38 mouse cellular contexts compared by ENCODE assay signal in genomic region chr7:102958593-102958992, GRCm38 (mm10). TPM values are rescaled to one million over a fixed set of nuclear protein-coding genes. Genes with fewer than 3 reads are reported as not detected.
DNase-seq lines count a peak whose midpoint lies in the region; ATAC-seq and TF ChIP-seq lines count a peak whose summit lies in the region.
"Had no signal": no experiment of that assay in that cellular context is flagged by ENCODE, and none has a peak within 500 bp of the region (broad histone marks: within the 10 kb centered on the region; RNA-seq: fewer than 3 reads in every experiment).

Gene Olfr575, minus strand, starts transcription at chr7:102958775.

- no peak for TF ChIP-seq EP300 in MEL (IDR thresholded peaks at IDR 0.05; ENCODE audit: low read depth in 1 of 2, low read length in 2 of 2)

- H3K27ac ChIP-seq in heart, embryonic 12.5 days (ENCODE audit: poor library complexity, severe bottlenecking) = no peak within 1 kb of the TSS
- H3K27ac ChIP-seq in MEL (ENCODE audit: control insufficient read depth, low read depth, low read length) = no peak within 1 kb of the TSS
- H3K27ac ChIP-seq in liver, embryonic 15.5 days (replicated peaks) = peak within 1 kb of the TSS; percentile 64
- no peak within 1 kb of the TSS for H3K27ac ChIP-seq in hindbrain, embryonic 12.5 days
- H3K27ac ChIP-seq: forebrain, embryonic 10.5 days; forebrain, embryonic 15.5 days; heart, embryonic 15.5 days; hindbrain, embryonic 14.5 days; limb, embryonic 12.5 days; midbrain, embryonic 13.5 days; neural tube, embryonic 13.5 days had no signal

- TF ChIP-seq POLR2A in MEL (IDR thresholded peaks at IDR 0.05; ENCODE audit: control insufficient read depth in 1 of 2, insufficient read depth in 1 of 2, low read depth in 1 of 2, low read length in 2 of 2, poor library complexity in 1 of 2) = no peak

- no peaks in the 10 kb centered on the region for H3K36me3 ChIP-seq in heart, embryonic 12.5 days
- H3K36me3 ChIP-seq in MEL (ENCODE audit: control insufficient read depth in 1 of 2, insufficient read depth in 2 of 2, low read length in 2 of 2) = no peaks in the 10 kb centered on the region
- H3K36me3 ChIP-seq in liver, embryonic 15.5 days (replicated peaks) = no peaks in the 10 kb centered on the region
- no peaks in the 10 kb centered on the region for H3K36me3 ChIP-seq in hindbrain, embryonic 12.5 days
- H3K36me3 ChIP-seq: forebrain, embryonic 10.5 days; forebrain, embryonic 15.5 days; heart, embryonic 15.5 days; limb, embryonic 12.5 days; midbrain, embryonic 13.5 days; neural tube, embryonic 13.5 days had no signal

- 24% methylated on average over 1 of the region's 1 CpGs for WGBS in heart, embryonic 12.5 days
- 6% methylated on average over 1 of the region's 1 CpGs for WGBS in liver, embryonic 15.5 days (ENCODE audit: insufficient replicate concordance)
- 63% methylated on average over 1 of the region's 1 CpGs for WGBS in hindbrain, embryonic 12.5 days

- no peaks in the 10 kb centered on the region for H3K27me3 ChIP-seq in heart, embryonic 12.5 days (replicated peaks)
- no peaks in the 10 kb centered on the region for H3K27me3 ChIP-seq in MEL (ENCODE audit: control insufficient read depth in 1 of 2, insufficient read depth in 2 of 2, low read length in 2 of 2)
- H3K27me3 ChIP-seq in liver, embryonic 15.5 days = no peaks in the 10 kb centered on the region
- H3K27me3 ChIP-seq in hindbrain, embryonic 12.5 days = no peaks in the 10 kb centered on the region
- H3K27me3 ChIP-seq: forebrain, embryonic 15.5 days; heart, embryonic 15.5 days; limb, embryonic 12.5 days; midbrain, embryonic 13.5 days; neural tube, embryonic 13.5 days had no signal

- no peaks in the 10 kb centered on the region for H3K9me3 ChIP-seq in heart, embryonic 12.5 days (replicated peaks)
- H3K9me3 ChIP-seq in MEL (replicated peaks; ENCODE audit: insufficient read depth, low read length) = no peaks in the 10 kb centered on the region
- H3K9me3 ChIP-seq in liver, embryonic 15.5 days (replicated peaks) = no peaks in the 10 kb centered on the region
- no peaks in the 10 kb centered on the region for H3K9me3 ChIP-seq in hindbrain, embryonic 12.5 days (replicated peaks)
- H3K9me3 ChIP-seq: forebrain, embryonic 10.5 days; forebrain, embryonic 15.5 days; heart, embryonic 15.5 days; limb, embryonic 12.5 days; midbrain, embryonic 13.5 days; neural tube, embryonic 13.5 days had no signal

- peak; percentile 93 for ATAC-seq in heart, embryonic 12.5 days (ENCODE audit: insufficient number of reproducible peaks, low FRiP score)
- ATAC-seq in liver, embryonic 15.5 days (ENCODE audit: insufficient read depth) = peak; percentile 92
- no peak for ATAC-seq in hindbrain, embryonic 12.5 days (ENCODE audit: low FRiP score)
- ATAC-seq in frontal cortex, adult (ENCODE audit: low TSS enrichment) = no peak
- ATAC-seq: forebrain, embryonic 15.5 days; intestine, postnatal 0 days; lung, postnatal 0 days; midbrain, embryonic 13.5 days had no signal

- H3K79me2 ChIP-seq in MEL (ENCODE audit: control insufficient read depth, insufficient read depth, low read length, poor library complexity) = no peaks in the 10 kb centered on the region

- H3K4me1 ChIP-seq in heart, embryonic 12.5 days (replicated peaks) = 0 out of 2 replicates have a peak, but pooled peaks cover 3% of the 10 kb centered on the region
- H3K4me1 ChIP-seq in MEL (ENCODE audit: control insufficient read depth in 1 of 2, insufficient read depth in 2 of 2, low read length in 2 of 2) = no peaks in the 10 kb centered on the region
- H3K4me1 ChIP-seq in liver, embryonic 15.5 days (replicated peaks) = no peaks in the 10 kb centered on the region
- no peaks in the 10 kb centered on the region for H3K4me1 ChIP-seq in hindbrain, embryonic 12.5 days
- H3K4me1 ChIP-seq: forebrain, embryonic 10.5 days; forebrain, embryonic 15.5 days; heart, embryonic 15.5 days; limb, embryonic 12.5 days; midbrain, embryonic 13.5 days; neural tube, embryonic 13.5 days had no signal

- no peak within 1 kb of the TSS for H3K9ac ChIP-seq in heart, embryonic 12.5 days
- no peak within 1 kb of the TSS for H3K9ac ChIP-seq in MEL (ENCODE audit: control insufficient read depth, low read depth, low read length, poor library complexity, severe bottlenecking)
- no peak within 1 kb of the TSS for H3K9ac ChIP-seq in liver, embryonic 15.5 days
- no peak within 1 kb of the TSS for H3K9ac ChIP-seq in hindbrain, embryonic 12.5 days
- H3K9ac ChIP-seq: forebrain, embryonic 15.5 days; heart, embryonic 15.5 days; hindbrain, embryonic 14.5 days; limb, embryonic 12.5 days; midbrain, embryonic 13.5 days; neural tube, embryonic 13.5 days had no signal

- TF ChIP-seq CTCF in MEL (IDR thresholded peaks at IDR 0.05 in 2 of 3, conservative IDR thresholded peaks at IDR 0.05 in 1 of 3; ENCODE audit: control insufficient read depth in 1 of 3, insufficient read depth in 1 of 3, low read depth in 2 of 3, low read length in 3 of 3, poor library complexity in 1 of 3, severe bottlenecking in 1 of 3) = no peak

- no peak within 1 kb of the TSS for H3K4me2 ChIP-seq in heart, embryonic 12.5 days
- no peak within 1 kb of the TSS; the same call in 1 of the 2 replicates for H3K4me2 ChIP-seq in liver, embryonic 15.5 days
- no peak within 1 kb of the TSS for H3K4me2 ChIP-seq in hindbrain, embryonic 12.5 days (replicated peaks)
- H3K4me2 ChIP-seq: forebrain, embryonic 15.5 days; heart, embryonic 15.5 days; hindbrain, embryonic 14.5 days; limb, embryonic 12.5 days; midbrain, embryonic 13.5 days; neural tube, embryonic 13.5 days had no signal

- no peak for DNase-seq in heart, adult 9 months (ENCODE audit: low spot score in 2 of 2)
- DNase-seq in MEL (ENCODE audit: low read depth, low spot score) = no peak
- DNase-seq in liver = peak; percentile 33
- DNase-seq in layer of hippocampus, postnatal 36 days = no peak
- DNase-seq: adrenal gland, adult 8-10 months; cerebellum, adult 11 months; cerebellum, adult 9-10 months; cerebellum, postnatal 36 days; gastrocnemius, postnatal 10 days; kidney, adult 9 months; kidney, postnatal 10 days; layer of hippocampus, adult 9-11 months; lung, adult 18-20 months; lung, postnatal 4 days; thymus, postnatal 25 days had no signal

- no peak for TF ChIP-seq RAD21 in MEL (IDR thresholded peaks at IDR 0.05; ENCODE audit: low read depth, low read length)

- no peak within 1 kb of the TSS for H3K4me3 ChIP-seq in heart, embryonic 12.5 days
- no peak within 1 kb of the TSS for H3K4me3 ChIP-seq in MEL (ENCODE audit: control insufficient read depth in 1 of 2, insufficient read depth in 1 of 2, low read depth in 2 of 2, low read length in 2 of 2)
- H3K4me3 ChIP-seq in liver, embryonic 15.5 days (replicated peaks) = no peak within 1 kb of the TSS
- no peak within 1 kb of the TSS for H3K4me3 ChIP-seq in hindbrain, embryonic 12.5 days
- H3K4me3 ChIP-seq: forebrain, embryonic 10.5 days; forebrain, embryonic 15.5 days; heart, embryonic 15.5 days; limb, embryonic 12.5 days; midbrain, embryonic 13.5 days; neural tube, embryonic 13.5 days had no signal

TF ChIP-seq in MEL, 35 proteins besides CTCF, POLR2A, EP300 and RAD21:
- TF ChIP-seq SMC3 (IDR thresholded peaks at IDR 0.05; ENCODE audit: low read depth, low read length) = no peak
- TF ChIP-seq KAT2A (conservative IDR thresholded peaks at IDR 0.05; ENCODE audit: low read depth, low read length) = no peak
- TF ChIP-seq TCF12 (IDR thresholded peaks at IDR 0.05; ENCODE audit: low read depth, low read length) = peak; percentile 31; the same call in 1 of the 2 replicates

RNA-seq across cellular contexts. Expression of gene Olfr575, which starts in this region (rescaled TPM):
- not detected in 2 replicates for polyA plus RNA-seq in heart, embryonic 12.5 days (2016; fragmentation: Nextera tagmentation; extraction: Ambion mirVana)
- not detected in 2 replicates for total RNA-seq in MEL (2012; rRNA removed)
- polyA plus RNA-seq in MEL (2012; ENCODE audit: insufficient read depth in 1 of 2, insufficient read length in 2 of 2, low read depth in 1 of 2, low replicate concordance in 2 of 2, missing spikeins in 1 of 2) = not detected
- not detected in 2 replicates for polyA plus RNA-seq in liver, embryonic 15.5 days (2015; fragmentation: Nextera tagmentation; extraction: Ambion mirVana)
- polyA plus RNA-seq in hindbrain, embryonic 12.5 days (2016; fragmentation: Nextera tagmentation; extraction: Ambion mirVana) = not detected in 2 replicates
- total RNA-seq in layer of hippocampus, postnatal 36 days (2021) = not detected
- total RNA-seq: adrenal gland, adult 8-10 months; adrenal gland, postnatal 4 days; gastrocnemius, postnatal 10 days; granulocyte monocyte progenitor cell, adult 5-6 weeks; heart, postnatal 25 days; left cerebral cortex, adult 18-20 months; left cerebral cortex, postnatal 14 days; megakaryocyte-erythroid progenitor cell, adult 5-6 weeks had no signal
- polyA plus RNA-seq: embryonic facial prominence, embryonic 11.5 days; forebrain, embryonic 10.5 days; forebrain, embryonic 15.5 days; heart, embryonic 15.5 days; hindbrain, embryonic 14.5 days; intestine, postnatal 0 days; large intestine, adult 2 months; limb, embryonic 12.5 days; lung, postnatal 0 days; midbrain, embryonic 13.5 days; neural tube, embryonic 13.5 days; small intestine, adult 2 months; stomach, embryonic 14.5 days had no signal

Comparison
In these comparisons a context has a peak if more than half of its experiments do, and no peak if none do; other contexts are left out.
1. Peak in ATAC-seq in heart, embryonic 12.5 days; RNA of the gene not detected or under 1 TPM.
2. Peak in ATAC-seq and H3K27ac ChIP-seq in liver, embryonic 15.5 days; RNA of the gene not detected or under 1 TPM.